Mouse (Mus musculus) myocyte (in vitro differentiated cells): ENCODE measurements at regions not wholly inside any gene's neighbourhood (a gene's known extent, or its start where the extent isn't known, plus 50 kb on each side); places are given as distances from the start of the nearest gene placed in this dataset.

Experiments
- H3K27me3 ChIP-seq: one replicate; pipeline ENCODE4 v1.6.1; 2011; ENCODE audit not compliant: control insufficient read depth, insufficient read depth, insufficient read length
- H3K36me3 ChIP-seq: one replicate; pipeline ENCODE4 v1.6.1; 2011; ENCODE audit not compliant: control insufficient read depth, insufficient read depth
- H3K4me2 ChIP-seq: one replicate; pipeline ENCODE4 v1.6.1; 2011; ENCODE audit warnings: low read depth, control low read depth
- H3K4me3 ChIP-seq: one replicate; pipeline ENCODE4 v1.5.1; 2011; ENCODE audit warnings: mild to moderate bottlenecking, control low read depth, moderate library complexity
- H3K79me2 ChIP-seq: one replicate; pipeline ENCODE4 v1.6.1; 2011; ENCODE audit not compliant: control insufficient read depth, insufficient read depth
- H3ac ChIP-seq: one replicate; pipeline ENCODE4 v1.6.1; 2011; ENCODE audit not compliant: control insufficient read depth, insufficient read length
- CEBPB ChIP-seq: IDR thresholded peaks from 2 replicates; pipeline ENCODE4 v1.6.1; 2011; ENCODE audit warnings: mild to moderate bottlenecking, moderate library complexity; ENCODE audit not compliant: poor library complexity, insufficient read depth, severe bottlenecking
- E2F4 ChIP-seq: IDR thresholded peaks from one replicate; pipeline ENCODE4 v1.6.1; 2011; ENCODE audit warnings: mild to moderate bottlenecking, control low read depth, moderate library complexity; ENCODE audit not compliant: insufficient read depth
- MAX ChIP-seq: IDR thresholded peaks from one replicate; pipeline ENCODE4 v1.6.1; 2011; ENCODE audit warnings: low read depth, mild to moderate bottlenecking, control low read depth
- MYOD1 ChIP-seq, 3 experiments: IDR thresholded peaks; one replicate each; pipeline ENCODE4 v1.6.1; 2011; ENCODE audit warnings: control low read depth in 2 of 3, low read depth in 2 of 3, mild to moderate bottlenecking in 2 of 3, moderate library complexity in 1 of 3; ENCODE audit not compliant: insufficient read length in 2 of 3, control insufficient read depth in 1 of 3
- MYOG ChIP-seq, 3 experiments: IDR thresholded peaks; one replicate each; pipeline ENCODE4 v1.6.1; 2011; ENCODE audit warnings: control low read depth in 2 of 3, low read depth in 2 of 3, mild to moderate bottlenecking in 2 of 3; ENCODE audit not compliant: insufficient read length in 2 of 3, control insufficient read depth in 1 of 3, insufficient read depth in 1 of 3
- POLR2A ChIP-seq: IDR thresholded peaks from one replicate; pipeline ENCODE4 v1.6.1; 2011; ENCODE audit warnings: low read depth, mild to moderate bottlenecking, control low read depth, moderate library complexity; ENCODE audit not compliant: insufficient read length
- POLR2AphosphoS2 ChIP-seq: IDR thresholded peaks from one replicate; pipeline ENCODE4 v1.6.1; 2011; ENCODE audit warnings: low read depth, control low read depth; ENCODE audit not compliant: insufficient read length
- REST ChIP-seq: IDR thresholded peaks from one replicate; pipeline ENCODE4 v1.6.1; 2011; ENCODE audit warnings: mild to moderate bottlenecking, control low read depth, moderate library complexity; ENCODE audit not compliant: insufficient read depth, insufficient read length
- SRF ChIP-seq: IDR thresholded peaks from one replicate; pipeline ENCODE4 v1.6.1; 2011; ENCODE audit warnings: low read depth; ENCODE audit not compliant: control insufficient read depth, insufficient read length
- TCF12 ChIP-seq: IDR thresholded peaks from one replicate; pipeline ENCODE4 v1.6.1; 2011; ENCODE audit warnings: mild to moderate bottlenecking, control low read depth; ENCODE audit not compliant: poor library complexity, insufficient read depth, severe bottlenecking
- TCF3 ChIP-seq: IDR thresholded peaks from one replicate; pipeline ENCODE4 v1.6.1; 2011; ENCODE audit warnings: low read depth, control low read depth; ENCODE audit not compliant: insufficient read length
- USF1 ChIP-seq: IDR thresholded peaks from one replicate; pipeline ENCODE4 v1.6.1; 2011; ENCODE audit warnings: low read depth, mild to moderate bottlenecking, control low read depth, moderate library complexity

DNA sequence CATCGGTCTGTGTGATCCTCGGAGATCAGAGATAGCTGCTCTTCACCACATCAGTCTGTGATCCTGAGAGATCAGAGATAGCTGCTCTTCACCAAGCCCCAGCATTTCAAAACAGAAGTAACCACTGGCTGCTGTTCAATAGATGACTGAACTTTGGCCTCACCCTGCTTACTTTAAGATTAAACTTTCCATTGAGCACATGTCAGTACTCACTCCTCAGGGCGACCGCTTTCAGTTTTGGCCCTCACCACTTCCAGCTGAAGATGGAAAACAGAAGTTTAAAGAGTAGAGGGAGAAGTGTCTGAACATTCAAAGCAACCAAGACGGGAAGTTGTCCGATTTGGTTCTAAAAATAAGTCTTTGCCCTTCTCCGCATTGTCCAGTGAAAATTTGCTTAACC lies 97.2 kb downstream of the Gm826 start:
- Histone ChIP-seq H3K27me3 (no peaks in the 10 kb centered on the region), H3K4me2 (no peak overlapping the region), H3K79me2 (no peaks in the 10 kb centered on the region), H3K36me3 (no peaks in the 10 kb centered on the region), H3K4me3 (no peak overlapping the region), H3ac (no peak overlapping the region)
- no peak for TF ChIP-seq TCF12
- no peak for TF ChIP-seq REST
- TF ChIP-seq MAX, result no peak
- no peak for TF ChIP-seq CEBPB
- no peak for TF ChIP-seq POLR2A
- no peak for TF ChIP-seq MYOG (IDR thresholded peaks at IDR 0.05; ENCODE audit: control insufficient read depth in 1 of 3, insufficient read depth in 1 of 3, insufficient read length in 2 of 3, low read depth in 2 of 3)
- no peak for TF ChIP-seq TCF3
- no peak for TF ChIP-seq POLR2AphosphoS2
- no peak for TF ChIP-seq MYOD1 (IDR thresholded peaks at IDR 0.05; ENCODE audit: control insufficient read depth in 1 of 3, insufficient read length in 2 of 3, low read depth in 2 of 3)
- TF ChIP-seq E2F4, result no peak
- no peak for TF ChIP-seq SRF
- no peak for TF ChIP-seq USF1

- H3ac ChIP-seq, result no peak overlapping the region
- H3K4me3 ChIP-seq, result no peak overlapping the region
- H3K4me2 ChIP-seq, result no peak overlapping the region
- no peaks in the 10 kb centered on the region for H3K27me3 ChIP-seq
- TF ChIP-seq CEBPB (no peak), REST (no peak), MAX (no peak), TCF3 (no peak), MYOD1 (IDR thresholded peaks at IDR 0.05; ENCODE audit: control insufficient read depth in 1 of 3, insufficient read length in 2 of 3, low read depth in 2 of 3) (no peak), USF1 (no peak), POLR2A (no peak), TCF12 (no peak), POLR2AphosphoS2 (no peak), E2F4 (no peak), SRF (no peak), MYOG (IDR thresholded peaks at IDR 0.05; ENCODE audit: control insufficient read depth in 1 of 3, insufficient read depth in 1 of 3, insufficient read length in 2 of 3, low read depth in 2 of 3) (no peak)
- H3K79me2 ChIP-seq, result no peaks in the 10 kb centered on the region
- H3K36me3 ChIP-seq, result no peaks in the 10 kb centered on the region
Observed at GRCm38 (mm10) chr2:160230786-160231185, 103.2 kb downstream of the Gm826 start.

DNA sequence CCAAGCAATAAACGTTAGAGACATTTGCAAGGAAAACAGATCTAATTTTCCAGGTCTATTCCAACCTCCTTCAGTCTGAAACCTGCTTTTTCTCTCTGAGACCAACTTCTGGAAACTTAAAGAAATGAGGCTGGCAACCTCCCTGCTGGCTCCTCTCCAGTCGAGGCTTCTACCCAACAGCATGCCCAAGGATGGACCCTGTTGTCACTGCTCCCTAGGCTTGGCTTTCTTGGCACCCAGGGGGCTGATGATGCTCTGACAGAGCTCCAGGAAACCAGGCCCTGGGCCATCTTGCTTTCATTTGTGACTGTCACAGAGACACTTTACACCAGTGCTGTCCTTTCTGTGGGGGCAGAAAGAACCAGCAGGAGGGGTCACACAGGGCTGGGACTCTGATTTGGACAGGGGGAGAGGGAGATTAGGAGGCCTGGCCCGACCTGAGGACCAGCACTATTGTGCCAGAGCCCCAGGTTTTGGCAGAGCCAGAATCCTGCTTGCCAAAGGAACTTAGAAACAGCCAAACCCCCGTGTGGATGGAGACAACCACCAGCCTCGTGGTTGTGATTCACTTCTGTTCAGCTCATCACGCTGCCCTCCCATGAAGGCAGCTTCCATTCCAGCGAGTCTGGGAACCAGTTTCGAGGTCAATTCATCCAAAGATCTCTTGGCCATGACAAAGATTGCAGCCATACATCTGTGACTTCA lies 105.5 kb downstream of the Gm826 start:
- Histone ChIP-seq H3K36me3 (no peaks in the 10 kb centered on the region), H3K27me3 (no peaks in the 10 kb centered on the region), H3K4me3 (no peak overlapping the region), H3K4me2 (no peak overlapping the region), H3K79me2 (no peaks in the 10 kb centered on the region), H3ac (no peak overlapping the region)
- no peak for TF ChIP-seq E2F4
- TF ChIP-seq MYOG (IDR thresholded peaks at IDR 0.05; ENCODE audit: control insufficient read depth in 1 of 3, insufficient read depth in 1 of 3, insufficient read length in 2 of 3, low read depth in 2 of 3), result no peak
- no peak for TF ChIP-seq TCF12
- no peak for TF ChIP-seq REST
- TF ChIP-seq CEBPB, result no peak
- no peak for TF ChIP-seq MYOD1 (IDR thresholded peaks at IDR 0.05; ENCODE audit: control insufficient read depth in 1 of 3, insufficient read length in 2 of 3, low read depth in 2 of 3)
- TF ChIP-seq MAX, result no peak
- no peak for TF ChIP-seq POLR2AphosphoS2
- TF ChIP-seq USF1, result no peak
- TF ChIP-seq SRF, result no peak
- TF ChIP-seq POLR2A, result no peak
- TF ChIP-seq TCF3, result no peak

DNA sequence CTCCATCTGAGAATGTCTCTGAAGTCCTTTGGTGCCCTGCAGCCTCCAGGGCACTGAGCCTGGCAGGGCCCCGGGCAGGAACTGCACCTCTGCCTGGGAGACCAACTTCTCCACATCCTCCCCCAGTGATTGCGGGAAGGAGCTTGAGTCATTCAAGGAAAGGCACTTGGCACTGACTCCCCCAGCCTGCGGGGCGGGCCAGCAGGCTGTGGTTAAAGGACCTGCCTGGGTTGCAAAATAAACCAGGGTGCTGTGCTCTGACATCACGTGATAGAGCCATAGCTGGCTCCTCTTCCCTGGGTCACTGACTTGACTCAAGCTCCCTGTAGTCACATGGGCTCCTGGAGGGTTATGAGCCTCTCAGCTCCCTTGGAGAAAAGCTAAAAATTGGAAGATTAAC lies 108.5 kb downstream of the Gm826 start:
- H3K4me2 ChIP-seq, result no peak overlapping the region
- no peak overlapping the region for H3ac ChIP-seq
- H3K27me3 ChIP-seq, result no peaks in the 10 kb centered on the region
- no peaks in the 10 kb centered on the region for H3K79me2 ChIP-seq
- H3K4me3 ChIP-seq, result no peak overlapping the region
- H3K36me3 ChIP-seq, result no peaks in the 10 kb centered on the region
- no peak for TF ChIP-seq POLR2A
- TF ChIP-seq MAX, result no peak
- TF ChIP-seq REST, result no peak
- peak; percentile 71 for TF ChIP-seq USF1
- no peak for TF ChIP-seq SRF

GRCm38 (mm10) chr2:160223366-160223765 lies 110.6 kb downstream of the Gm826 start:
- no peaks in the 10 kb centered on the region for H3K36me3 ChIP-seq
- H3ac ChIP-seq, result no peak overlapping the region
- H3K4me3 ChIP-seq, result no peak overlapping the region
- no peaks in the 10 kb centered on the region for H3K79me2 ChIP-seq
- TF ChIP-seq CEBPB (no peak), TCF3 (no peak), MYOG (IDR thresholded peaks at IDR 0.05; ENCODE audit: control insufficient read depth in 1 of 3, insufficient read depth in 1 of 3, insufficient read length in 2 of 3, low read depth in 2 of 3) (no peak), MAX (no peak), SRF (no peak), POLR2A (no peak), REST (no peak), POLR2AphosphoS2 (no peak), MYOD1 (IDR thresholded peaks at IDR 0.05; ENCODE audit: control insufficient read depth in 1 of 3, insufficient read length in 2 of 3, low read depth in 2 of 3) (no peak), TCF12 (no peak), USF1 (no peak)
- H3K27me3 ChIP-seq, result no peaks in the 10 kb centered on the region
- no peak overlapping the region for H3K4me2 ChIP-seq
